1 mouse cellular context compared by ENCODE assay signal in the genomic region with DNA sequence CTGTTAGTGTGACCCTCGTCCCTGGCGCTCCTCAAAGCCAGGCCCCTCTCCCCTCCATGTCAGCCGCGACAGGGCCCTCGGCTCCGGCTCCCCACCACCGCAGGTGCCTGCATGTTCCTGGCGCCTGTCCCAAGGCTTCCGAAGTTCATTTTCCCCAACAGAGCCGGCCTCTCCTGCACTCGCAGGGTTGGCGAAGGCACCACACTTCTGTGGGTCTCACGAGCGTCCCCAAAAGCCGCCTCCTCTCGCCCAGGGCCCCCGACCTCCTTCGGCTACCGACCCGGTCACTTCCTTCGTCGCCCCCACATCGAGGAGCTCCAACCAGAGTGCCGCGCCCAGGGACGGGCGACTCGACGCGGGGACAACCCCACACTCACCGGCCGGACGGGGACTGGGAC.
TF ChIP-seq lines count a peak whose summit lies in the region.

No protein-coding gene starts in this region.

TF ChIP-seq in MEL, 35 proteins besides CTCF, POLR2A, EP300 and RAD21 (continued from another document):
- TF ChIP-seq MYC (IDR thresholded peaks at IDR 0.05; ENCODE audit: low read depth, low read length), result no peak
- no peak for TF ChIP-seq MYB (IDR thresholded peaks at IDR 0.05; ENCODE audit: low read depth, low read length)
- TF ChIP-seq MEF2A (IDR thresholded peaks at IDR 0.05; ENCODE audit: extremely low read depth, insufficient replicate concordance, low read depth, low read length, poor library complexity, severe bottlenecking), result no peak
